Mouse (Mus musculus): ENCODE results near the gene Dlgap3. TPM values are rescaled to one million over a fixed set of nuclear protein-coding genes. Genes with fewer than 3 reads are reported as not detected.

The Dlgap3 gene
- total RNA-seq, 2 experiments from 2014 or later = 0.65 to 0.98 TPM

- peak; percentile 58 for DNase-seq
These were observed 109.5 kb downstream of the Dlgap3 start for GRCm38 (mm10) chr4:127278451-127279001.

DNA sequence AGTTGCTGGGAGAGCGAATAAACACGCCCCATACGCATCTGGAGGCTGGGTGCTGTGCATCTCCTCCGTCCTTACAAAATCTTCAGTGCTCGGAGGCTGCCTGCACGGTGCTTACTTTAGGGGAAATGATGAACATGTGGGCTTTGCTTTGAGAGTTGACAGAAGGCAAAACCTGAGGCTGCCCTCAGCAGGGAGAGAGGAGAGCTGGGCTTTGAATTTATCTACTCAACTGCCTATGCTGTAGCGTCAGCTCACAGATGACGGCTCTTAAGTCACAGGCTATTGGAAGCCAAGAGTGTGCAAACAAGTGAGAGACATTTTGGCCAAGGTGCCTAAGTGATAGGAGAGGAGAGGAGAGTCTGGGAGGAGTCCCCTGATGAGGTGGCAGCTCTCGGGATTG lies 110.2 kb downstream of the Dlgap3 start:
- no peak for DNase-seq

Other genes starting within 250 kb of the Dlgap3 start
- gene Zmym4, start 201.1 kb upstream of the Dlgap3 start, total RNA-seq (2021) = 10 to 100 TPM; 36.0 to 38.1 TPM
- gene Sfpq, start 147.9 kb upstream of the Dlgap3 start, total RNA-seq (2021) = 100 to 1,000 TPM; 182 to 205 TPM
- 1 to 10 TPM; 5.8 to 5.9 TPM for gene Zmym1, start 108.1 kb upstream of the Dlgap3 start, total RNA-seq (2021)
- 1 to 10 TPM; 7.1 to 7.2 TPM for gene Zmym6, start 91.8 kb upstream of the Dlgap3 start, total RNA-seq (2021)
- gene Tmem35b, start 45.5 kb upstream of the Dlgap3 start, total RNA-seq (2021) = 1 to 10 TPM; 2.0 to 3.7 TPM
- 10 to 100 TPM; 37.0 to 42.3 TPM for gene Smim12, start 74.6 kb downstream of the Dlgap3 start, total RNA-seq (2021)
- gene Gja4, start 144.8 kb downstream of the Dlgap3 start, total RNA-seq (2021) = 10 to 100 TPM; 25.3 to 27.4 TPM
- gene Gjb3, start 161.6 kb downstream of the Dlgap3 start, total RNA-seq (2021) = under 1 TPM in 1 of 2 experiments, not detected in 1; 0.43 TPM
- not detected for gene Gjb4, start 184.9 kb downstream of the Dlgap3 start, total RNA-seq (2021)
- gene Gjb5, start 189.0 kb downstream of the Dlgap3 start, total RNA-seq (2021) = under 1 TPM; 0.50 to 0.54 TPM

All from heart, postnatal 4 days (tissue).